ENCODE assay signal across 8 mouse cellular contexts in genomic region chr17:63430395-63431075, GRCm38 (mm10).
DNase-seq lines count a peak whose midpoint lies in the region; ATAC-seq lines count a peak whose summit lies in the region.

No protein-coding gene starts in this region.

- H3K27ac ChIP-seq in kidney, embryonic 16.5 days (ENCODE audit: low read length): no peak overlapping the region
- H3K27ac ChIP-seq in forebrain, embryonic 10.5 days: no peak overlapping the region
- H3K27ac ChIP-seq in liver, embryonic 12.5 days: no peak overlapping the region
- no peak overlapping the region for H3K27ac ChIP-seq in neural tube, embryonic 13.5 days (replicated peaks)

- no peaks in the 10 kb centered on the region for H3K36me3 ChIP-seq in kidney, embryonic 16.5 days (ENCODE audit: insufficient read depth, low read length)
- no peaks in the 10 kb centered on the region for H3K36me3 ChIP-seq in forebrain, embryonic 10.5 days (replicated peaks)
- H3K36me3 ChIP-seq in liver, embryonic 12.5 days: no peaks in the 10 kb centered on the region
- no peaks in the 10 kb centered on the region for H3K36me3 ChIP-seq in neural tube, embryonic 13.5 days

- no peaks in the 10 kb centered on the region for H3K27me3 ChIP-seq in kidney, embryonic 16.5 days (ENCODE audit: insufficient read depth, low read length)
- no peaks in the 10 kb centered on the region for H3K27me3 ChIP-seq in forebrain, embryonic 10.5 days (ENCODE audit: poor library complexity, severe bottlenecking)
- H3K27me3 ChIP-seq in liver, embryonic 12.5 days (replicated peaks): no peaks in the 10 kb centered on the region
- H3K27me3 ChIP-seq in neural tube, embryonic 13.5 days: no peaks in the 10 kb centered on the region

- H3K9ac ChIP-seq in kidney, embryonic 16.5 days (replicated peaks; ENCODE audit: low read length): no peak overlapping the region
- no peak overlapping the region for H3K9ac ChIP-seq in liver, embryonic 12.5 days
- H3K9ac ChIP-seq in neural tube, embryonic 13.5 days: no peak overlapping the region

- H3K4me1 ChIP-seq in kidney, embryonic 16.5 days (ENCODE audit: insufficient read depth, low read length): 0 out of 2 replicates have a peak, but pooled peaks cover 6% of the 10 kb centered on the region
- H3K4me1 ChIP-seq in forebrain, embryonic 10.5 days: peaks cover 4% of the 10 kb centered on the region; the same call in 1 of the 2 replicates
- peaks cover 27% of the 10 kb centered on the region for H3K4me1 ChIP-seq in liver, embryonic 12.5 days
- peaks cover 7% of the 10 kb centered on the region for H3K4me1 ChIP-seq in neural tube, embryonic 13.5 days (replicated peaks)

- 57% methylated on average over 17 of the region's 17 CpGs for WGBS in kidney, embryonic 16.5 days
- 74% methylated on average over 17 of the region's 17 CpGs for WGBS in forebrain, embryonic 10.5 days
- 27% methylated on average over 17 of the region's 17 CpGs for WGBS in liver, embryonic 12.5 days (ENCODE audit: insufficient replicate concordance)
- 57% methylated on average over 17 of the region's 17 CpGs for WGBS in neural tube, embryonic 13.5 days

- no peak for DNase-seq in kidney, adult 8-10 months
- no peak for DNase-seq in forebrain, embryonic 10.5 days (ENCODE audit: extremely low spot score, low spot score)
- DNase-seq in cerebellum, adult 11-12 months: no peak
- no peak for DNase-seq in layer of hippocampus, postnatal 14 days (ENCODE audit: low spot score in 2 of 2)
- DNase-seq in thymus, postnatal 14 days: no peak

- H3K4me3 ChIP-seq in kidney, embryonic 16.5 days (ENCODE audit: low read length): peak overlapping the region; percentile 23; the same call in 1 of the 2 replicates
- peak overlapping the region; percentile 32; the same call in 1 of the 2 replicates for H3K4me3 ChIP-seq in forebrain, embryonic 10.5 days
- H3K4me3 ChIP-seq in liver, embryonic 12.5 days: 0 out of 2 replicates have a peak overlapping the region, but pooled peaks have one; percentile 7
- H3K4me3 ChIP-seq in neural tube, embryonic 13.5 days: peak overlapping the region; percentile 11; the same call in 1 of the 2 replicates

- no peaks in the 10 kb centered on the region for H3K9me3 ChIP-seq in kidney, embryonic 16.5 days (ENCODE audit: low read length)
- no peaks in the 10 kb centered on the region for H3K9me3 ChIP-seq in forebrain, embryonic 10.5 days
- no peaks in the 10 kb centered on the region for H3K9me3 ChIP-seq in liver, embryonic 12.5 days (replicated peaks)
- H3K9me3 ChIP-seq in neural tube, embryonic 13.5 days: no peaks in the 10 kb centered on the region

- ATAC-seq in kidney, embryonic 16.5 days (ENCODE audit: low FRiP score, low TSS enrichment): peak; percentile 35
- ATAC-seq in liver, embryonic 12.5 days: no peak; the same call in 1 of the 2 replicates
- ATAC-seq in neural tube, embryonic 13.5 days (ENCODE audit: low read depth): 0 out of 2 replicates have a peak, but pooled peaks have one; percentile 40

- H3K4me2 ChIP-seq in kidney, embryonic 16.5 days (replicated peaks; ENCODE audit: low read depth, low read length): peak overlapping the region; percentile 43
- H3K4me2 ChIP-seq in liver, embryonic 12.5 days: peak overlapping the region; percentile 53
- H3K4me2 ChIP-seq in neural tube, embryonic 13.5 days: peak overlapping the region; percentile 41
